Mouse (Mus musculus) heart, postnatal 36 days (tissue): ENCODE data around the gene Snrnp48. TPM values are rescaled to one million over a fixed set of nuclear protein-coding genes. Genes with fewer than 3 reads are reported as not detected.

ENCODE experiments used
- DNase-seq, 2 experiments: peaks; one replicate each; pipeline ENCODE4 v3.0.0; 2021 to 2022
- intact Hi-C: fragments of 180-260 bp; cut with DNase I; formaldehyde crosslinking; loops from one replicate; pipeline ENCODE4 v1.15.1; 2025
- total RNA-seq, 2 experiments: library from RNA; stranded (reverse); gene quantifications; 2 replicates each; pipeline ENCODE4 v1.2.3; 2021

The Snrnp48 gene
- 10 to 100 TPM in 1 of 2 experiments, 1 to 10 TPM in 1; 9.8 to 11.4 TPM for total RNA-seq

- intact Hi-C loops: loop anchor here (5.0 kb wide), 1 partner anchor 138 kb away; no protein-coding TSS in a partner anchor
- DNase-seq: peak; percentile 86 to 87
These were observed at the start of gene Snrnp48 for GRCm38 (mm10) chr13:38204702-38205482. Snrnp48 (plus strand) TSS chr13:38204938.

GRCm38 (mm10) chr13:38155523-38155922 lies 49.2 kb upstream of the Snrnp48 start:
- intact Hi-C loops: no loop called here
- DNase-seq: no peak

GRCm38 (mm10) chr13:38157635-38158034 lies 47.1 kb upstream of the Snrnp48 start:
- no peak for DNase-seq
- intact Hi-C loops: no loop called here

GRCm38 (mm10) chr13:38162002-38162401 lies 42.7 kb upstream of the Snrnp48 start:
- DNase-seq: no peak
- intact Hi-C loops: no loop called here

GRCm38 (mm10) chr13:38162668-38163067 lies 42.1 kb upstream of the Snrnp48 start:
- peak; percentile 65 to 68 for DNase-seq
- intact Hi-C loops: no loop called here

- DNase-seq: peak; percentile 39 to 61
- intact Hi-C loops: loop anchor here (2.0 kb wide), 1 partner anchor 14 kb away; the partner anchor contains the start of gene Dsp
These were observed 39.8 kb upstream of the Snrnp48 start for GRCm38 (mm10) chr13:38164932-38165331.

GRCm38 (mm10) chr13:38167056-38167455 lies 37.7 kb upstream of the Snrnp48 start:
- intact Hi-C loops: no loop called here
- no peak for DNase-seq

GRCm38 (mm10) chr13:38170707-38171144 lies 34.0 kb upstream of the Snrnp48 start:
- peak; percentile 50 to 68 for DNase-seq
- intact Hi-C loops: loop anchor here (1.0 to 5.0 kb wide), 2 partner anchors 22 to 103 kb away; no protein-coding TSS in a partner anchor

- no peak for DNase-seq
- intact Hi-C loops: no loop called here
These were observed 11.3 kb upstream of the Snrnp48 start for GRCm38 (mm10) chr13:38193406-38193805.

- intact Hi-C loops: no loop called here
- DNase-seq: no peak
These were observed 3.3 kb upstream of the Snrnp48 start for GRCm38 (mm10) chr13:38201413-38201812.

GRCm38 (mm10) chr13:38204171-38204570 lies 567 bp upstream of the Snrnp48 start:
- DNase-seq: no peak
- intact Hi-C loops: no loop called here

- no peak for DNase-seq
- intact Hi-C loops: no loop called here
These were observed 6.4 kb downstream of the Snrnp48 start for GRCm38 (mm10) chr13:38211122-38211521.

GRCm38 (mm10) chr13:38218686-38219085 lies 13.9 kb downstream of the Snrnp48 start:
- intact Hi-C loops: no loop called here
- DNase-seq: no peak

- no peak for DNase-seq
- intact Hi-C loops: loop anchor here (10.0 kb wide), 1 partner anchor 364 kb away; no protein-coding TSS in a partner anchor
These were observed 15.6 kb downstream of the Snrnp48 start for GRCm38 (mm10) chr13:38220331-38220730.

- intact Hi-C loops: no loop called here
- DNase-seq: no peak
These were observed 25.6 kb downstream of the Snrnp48 start for GRCm38 (mm10) chr13:38230177-38230821.

- DNase-seq: no peak
- intact Hi-C loops: no loop called here
These were observed 27.7 kb downstream of the Snrnp48 start for GRCm38 (mm10) chr13:38232411-38232810.

GRCm38 (mm10) chr13:38232856-38233625 lies 28.3 kb downstream of the Snrnp48 start:
- DNase-seq: peak in 1 of 2 experiments; percentile 17
- intact Hi-C loops: no loop called here

- intact Hi-C loops: no loop called here
- no peak for DNase-seq
These were observed 29.9 kb downstream of the Snrnp48 start for GRCm38 (mm10) chr13:38234651-38235050.

- intact Hi-C loops: no loop called here
- DNase-seq: no peak
These were observed 30.6 kb downstream of the Snrnp48 start for GRCm38 (mm10) chr13:38235370-38235769.

- no peak for DNase-seq
- intact Hi-C loops: no loop called here
These were observed 43.4 kb downstream of the Snrnp48 start for GRCm38 (mm10) chr13:38248151-38248550.

GRCm38 (mm10) chr13:38251226-38251625 lies 46.5 kb downstream of the Snrnp48 start:
- intact Hi-C loops: no loop called here
- DNase-seq: no peak
